Mouse (Mus musculus) heart, postnatal 0 days (tissue): Measurements from ENCODE around the gene Lonp1.

Experiments used
- CTCF ChIP-seq: IDR thresholded peaks from 2 replicates; pipeline ENCODE4 v1.5.1; 2016; ENCODE audit warnings: antibody characterized with exemption, control low read depth, low read depth
- EP300 ChIP-seq: IDR thresholded peaks from 2 replicates; pipeline ENCODE4 v1.6.1; 2016; ENCODE audit warnings: antibody characterized with exemption, low read depth

DNA sequence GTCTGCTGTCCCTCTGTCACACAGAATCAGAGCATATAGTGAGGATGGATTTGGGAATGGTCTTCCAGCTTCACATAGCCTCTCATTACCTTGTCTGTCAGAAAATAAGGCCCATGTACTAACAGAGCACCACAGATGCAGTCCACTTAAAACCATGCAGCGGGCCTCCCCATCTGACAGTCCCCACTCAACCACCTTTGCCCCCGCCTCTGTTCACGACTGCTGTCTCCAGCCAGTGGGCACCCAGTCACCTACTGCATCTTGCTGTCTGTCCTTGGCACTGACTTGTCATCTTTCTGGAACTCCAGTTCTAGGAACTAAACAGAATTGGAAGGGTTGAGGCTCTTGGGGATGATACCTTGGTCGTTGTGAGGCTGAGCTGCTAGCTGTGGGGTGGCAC, 37.8 kb downstream of the Lonp1 start:
- TF ChIP-seq CTCF, result no peak
- TF ChIP-seq EP300, result no peak
